Mouse (Mus musculus) intestine, postnatal 0 days (tissue): ENCODE results near the gene Krtap28-13. TPM values are rescaled to one million over a fixed set of nuclear protein-coding genes. Genes with fewer than 3 reads are reported as not detected.

Source experiments
- ATAC-seq: fragments of 200-750 bp; cut with Nextera tagmentation; 2 replicates; pipeline ENCODE4 v1.8.0; 2017; ENCODE audit warnings: mild to moderate bottlenecking, moderate TSS enrichment, moderate library complexity
- H3K27ac ChIP-seq: fragments of 300-500 bp; sonication (generic); 2 replicates; pipeline ENCODE4 v1.5.1; 2014; ENCODE audit warnings: mild to moderate bottlenecking, low read depth, low read length, moderate library complexity
- H3K27me3 ChIP-seq: fragments of 300-500 bp; sonication (generic); replicated peaks from 2 replicates; pipeline ENCODE4 v1.6.1; 2014; ENCODE audit warnings: low read length, mixed read lengths; ENCODE audit not compliant: control insufficient read depth, insufficient read depth
- H3K36me3 ChIP-seq: fragments of 300-500 bp; sonication (generic); 2 replicates; pipeline ENCODE4 v1.6.1; 2014; ENCODE audit warnings: mild to moderate bottlenecking, moderate library complexity; ENCODE audit not compliant: control insufficient read depth, insufficient read depth
- H3K4me1 ChIP-seq: fragments of 300-500 bp; sonication (generic); replicated peaks from 2 replicates; pipeline ENCODE4 v1.6.1; 2014; ENCODE audit warnings: antibody characterized with exemption, low read length, mixed read lengths; ENCODE audit not compliant: control insufficient read depth, insufficient read depth
- H3K4me2 ChIP-seq: fragments of 300-500 bp; sonication (generic); replicated peaks from 2 replicates; pipeline ENCODE4 v1.6.1; 2014; ENCODE audit warnings: low read depth, mild to moderate bottlenecking, moderate library complexity
- H3K4me3 ChIP-seq: fragments of 300-500 bp; sonication (generic); 2 replicates; pipeline ENCODE4 v1.5.1; 2014; ENCODE audit warnings: low read depth, low read length
- H3K9ac ChIP-seq: fragments of 300-500 bp; sonication (generic); 2 replicates; pipeline ENCODE4 v1.6.1; 2014; ENCODE audit warnings: mild to moderate bottlenecking, low read depth, low read length
- H3K9me3 ChIP-seq: fragments of 300-500 bp; sonication (generic); 2 replicates; pipeline ENCODE4 v1.6.1; 2016; ENCODE audit warnings: mixed run types; ENCODE audit not compliant: control insufficient read depth
- CTCF ChIP-seq: sonication (generic); IDR thresholded peaks from 2 replicates; pipeline ENCODE4 v1.5.1; 2016; ENCODE audit warnings: low read depth, mild to moderate bottlenecking, control low read depth, antibody characterized with exemption, moderate library complexity
- WGBS: fragments of 180-500 bp; shearing (Covaris S2); extraction: QIAGEN DNeasy Blood & Tissue Kit; methylation state at CpG from one replicate; pipeline ENCODE4 v1.1.7; 2014; 5-methylcytosine and 5-hydroxymethylcytosine counted together
- polyA plus RNA-seq: library from polyadenylated mRNA; unstranded; fragments of >200 nt; fragmentation: Nextera tagmentation; extraction: Ambion mirVana; gene quantifications from 2 replicates; pipeline ENCODE4 v1.2.1, GENCODE M21; 2015

The Krtap28-13 gene
- 0.12 TPM in 1 of 2 replicates, not detected in the other for polyA plus RNA-seq

- 76% methylated on average over 4 of the region's 4 CpGs for WGBS
These were observed at the start of gene Krtap28-13 for GRCm38 (mm10) chr1:83060643-83061042. Gene Krtap28-13 (plus strand): TSS chr1:83060930.

DNA sequence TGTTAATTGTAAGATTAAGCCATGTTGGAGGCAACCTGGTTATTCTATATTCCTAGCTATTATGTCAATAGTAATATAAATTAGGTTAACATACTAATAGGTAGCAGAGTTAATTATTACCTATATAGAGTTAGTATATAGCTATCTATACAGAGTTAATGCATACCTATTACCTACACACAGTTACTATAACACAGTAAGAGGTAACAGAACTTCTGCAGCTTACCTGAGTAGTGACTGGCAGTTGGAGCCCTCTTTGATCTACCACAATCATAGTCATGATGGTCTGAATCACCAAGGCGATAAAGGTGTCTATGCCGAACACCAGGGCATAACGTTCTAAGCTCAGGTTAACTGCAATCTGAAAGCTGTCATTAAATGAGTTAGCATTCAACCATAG is 46.3 kb upstream of the Krtap28-13 start:
- 56% methylated on average over 3 of the region's 3 CpGs for WGBS
- no peak for ATAC-seq
- no peaks in the 10 kb centered on the region for H3K27me3 ChIP-seq

More at GRCm38 (mm10) chr1:83060643-83061042, at the start of gene Krtap28-13:
- H3K36me3 ChIP-seq, result no peaks in the 10 kb centered on the region
- H3K4me3 ChIP-seq, result no peak within 1 kb of the TSS
- H3K9ac ChIP-seq, result no peak within 1 kb of the TSS
- TF ChIP-seq CTCF, result no peak
- no peak within 1 kb of the TSS for H3K4me2 ChIP-seq
- no peaks in the 10 kb centered on the region for H3K9me3 ChIP-seq
- H3K4me1 ChIP-seq, result no peaks in the 10 kb centered on the region
- no peaks in the 10 kb centered on the region for H3K27me3 ChIP-seq
- ATAC-seq, result no peak
- H3K27ac ChIP-seq, result no peak within 1 kb of the TSS

GRCm38 (mm10) chr1:83015329-83015879 is 45.3 kb upstream of the Krtap28-13 start:
- H3K27me3 ChIP-seq, result no peaks in the 10 kb centered on the region
- no peak for ATAC-seq
- no peak overlapping the region for H3K4me2 ChIP-seq
- no peaks in the 10 kb centered on the region for H3K9me3 ChIP-seq
- no peaks in the 10 kb centered on the region for H3K36me3 ChIP-seq
- no peak for TF ChIP-seq CTCF
- H3K4me1 ChIP-seq, result no peaks in the 10 kb centered on the region
- H3K27ac ChIP-seq, result no peak overlapping the region
- WGBS, result 69% methylated on average over 10 of the region's 10 CpGs
- no peak overlapping the region for H3K4me3 ChIP-seq
- H3K9ac ChIP-seq, result no peak overlapping the region

More for the DNA sequence above, 46.3 kb upstream of the Krtap28-13 start:
- Histone ChIP-seq H3K27ac (no peak overlapping the region), H3K36me3 (no peaks in the 10 kb centered on the region), H3K4me1 (no peaks in the 10 kb centered on the region), H3K9me3 (no peaks in the 10 kb centered on the region), H3K4me2 (no peak overlapping the region), H3K4me3 (no peak overlapping the region), H3K9ac (no peak overlapping the region)
- TF ChIP-seq CTCF, result no peak

GRCm38 (mm10) chr1:83016556-83016955 is 44.2 kb upstream of the Krtap28-13 start:
- 32% methylated on average over 1 of the region's 1 CpGs for whole genome bisulfite sequencing
- Histone ChIP-seq H3K9ac (no peak overlapping the region), H3K4me1 (no peaks in the 10 kb centered on the region), H3K4me2 (no peak overlapping the region), H3K4me3 (no peak overlapping the region), H3K36me3 (no peaks in the 10 kb centered on the region), H3K27me3 (no peaks in the 10 kb centered on the region), H3K27ac (no peak overlapping the region), H3K9me3 (no peaks in the 10 kb centered on the region)
- no peak for TF ChIP-seq CTCF
- ATAC-seq, result no peak

DNA sequence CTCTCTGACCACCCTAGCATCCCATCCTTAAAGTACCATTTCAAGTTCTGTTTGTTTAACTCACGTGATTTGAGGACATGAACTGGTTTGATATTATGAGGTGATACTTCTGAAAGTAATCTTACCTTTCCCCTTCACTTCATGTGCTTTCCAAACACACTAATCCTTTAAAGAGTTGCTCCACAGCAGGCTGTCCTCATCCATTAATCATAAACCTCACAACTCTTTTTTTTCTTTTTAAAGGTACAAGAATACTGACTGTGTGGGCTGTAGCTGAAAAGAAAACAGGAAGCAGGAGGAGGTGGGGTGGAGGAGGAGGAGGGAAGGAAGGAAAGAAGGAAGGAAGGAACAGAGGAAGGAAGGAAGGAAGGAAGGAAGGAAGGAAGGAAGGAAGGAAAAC is 28.8 kb upstream of the Krtap28-13 start:
- Histone ChIP-seq H3K9ac (no peak overlapping the region), H3K27me3 (no peaks in the 10 kb centered on the region), H3K36me3 (no peaks in the 10 kb centered on the region), H3K4me3 (no peak overlapping the region), H3K4me1 (no peaks in the 10 kb centered on the region), H3K4me2 (no peak overlapping the region), H3K9me3 (no peaks in the 10 kb centered on the region), H3K27ac (no peak overlapping the region)
- ATAC-seq, result no peak
- no peak for TF ChIP-seq CTCF
- 27% methylated on average over 1 of the region's 1 CpGs for WGBS

GRCm38 (mm10) chr1:83032508-83032907 is 28.2 kb upstream of the Krtap28-13 start:
- H3K9ac ChIP-seq, result no peak overlapping the region
- no peak overlapping the region for H3K4me3 ChIP-seq
- no peak overlapping the region for H3K27ac ChIP-seq
- H3K9me3 ChIP-seq, result no peaks in the 10 kb centered on the region
- H3K36me3 ChIP-seq, result no peaks in the 10 kb centered on the region
- H3K27me3 ChIP-seq, result no peaks in the 10 kb centered on the region
- H3K4me1 ChIP-seq, result no peaks in the 10 kb centered on the region
- no peak for TF ChIP-seq CTCF
- ATAC-seq, result no peak; the same call in 1 of the 2 replicates
- no peak overlapping the region for H3K4me2 ChIP-seq
- 73% methylated on average over 6 of the region's 6 CpGs for whole genome bisulfite sequencing
